Mouse (Mus musculus) cerebellum, postnatal 14 days (tissue): ENCODE results near the gene Sumf2.
A peak's percentile ranks its signal among the peaks of the same experiment; 100 is the strongest.

ENCODE experiments used
- DNase-seq, 2 experiments: peaks; one replicate each; pipeline ENCODE4 v3.0.0; 2021; ENCODE audit warnings: mixed read lengths in 2 of 2

Gene Sumf2

GRCm38 (mm10) chr5:129908242-129908965 is 61.6 kb downstream of the Sumf2 start, which contains the start of gene Nupr1l:
Nupr1l (plus strand) TSS chr5:129908540.
- DNase-seq: peak; percentile 93

GRCm38 (mm10) chr5:129909147-129909546 is 62.4 kb downstream of the Sumf2 start:
- DNase-seq: no peak

DNA sequence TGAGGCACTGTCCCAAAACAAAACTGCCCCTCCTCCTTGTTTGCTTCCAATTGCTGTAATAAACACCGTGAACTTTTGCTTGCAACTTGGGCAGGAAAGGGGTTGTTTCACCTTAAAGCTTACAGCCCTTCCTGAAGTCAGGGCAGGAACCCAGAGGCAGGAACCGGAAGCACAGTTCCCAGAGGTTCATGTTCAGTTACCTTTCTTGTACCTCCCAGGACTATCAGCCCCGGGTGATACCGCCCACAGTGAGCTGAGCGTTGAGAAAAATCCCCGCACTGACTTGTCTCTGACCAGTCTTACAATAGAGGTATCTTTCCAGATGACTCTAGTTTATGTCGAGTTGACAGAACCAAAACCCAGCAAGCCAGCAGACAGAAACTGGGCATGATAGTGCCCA is 62.8 kb downstream of the Sumf2 start:
- DNase-seq: no peak
